Mouse (Mus musculus) ovary, postnatal 10 days (tissue): ENCODE results near the gene Gm9045.
A peak's percentile ranks its signal among the peaks of the same experiment; 100 is the strongest.
"Not testable (repeated sequence)": the region's sequence is repeated elsewhere in the genome, so short reads cannot be mapped to it uniquely, and the experiment has no call there.

ENCODE experiments used
- DNase-seq: peaks from one replicate; pipeline ENCODE4 v3.0.0; 2022; ENCODE audit warnings: low spot score

Gene Gm9045

GRCm38 (mm10) chr10:118337731-118338130, at the start of gene Gm9045:
TSS of gene Gm9045 (minus strand) at chr10:118337831.
- DNase-seq, result not testable (repeated sequence)

- peak; percentile 36 for DNase-seq
These were observed 32.8 kb upstream of the Gm9045 start for GRCm38 (mm10) chr10:118370443-118370842.

GRCm38 (mm10) chr10:118369518-118369917, 31.9 kb upstream of the Gm9045 start:
- no peak for DNase-seq

- not testable (repeated sequence) for DNase-seq
These were observed 16.4 kb upstream of the Gm9045 start, which contains the start of gene Gm9049 for GRCm38 (mm10) chr10:118354005-118354404. TSS of gene Gm9049 (minus strand) at chr10:118354105.

GRCm38 (mm10) chr10:118348579-118348978, 10.9 kb upstream of the Gm9045 start, which contains the start of gene Gm9048:
TSS of gene Gm9048 (minus strand) at chr10:118348679.
- not testable (repeated sequence) for DNase-seq

- not testable (repeated sequence) for DNase-seq
These were observed 5.5 kb upstream of the Gm9045 start, which contains the start of gene Gm9046 for GRCm38 (mm10) chr10:118343155-118343554. TSS of gene Gm9046 (minus strand) at chr10:118343255.

- DNase-seq, result not testable (repeated sequence)
These were observed 5.3 kb downstream of the Gm9045 start, which contains the start of gene Gm9044 for GRCm38 (mm10) chr10:118332308-118332707. TSS of gene Gm9044 (minus strand) at chr10:118332408.

- not testable (repeated sequence) for DNase-seq
These were observed 10.8 kb downstream of the Gm9045 start, which contains the start of gene Gm9040 for GRCm38 (mm10) chr10:118326869-118327268. TSS of gene Gm9040 (minus strand) at chr10:118326969.

GRCm38 (mm10) chr10:118319024-118319423, 18.6 kb downstream of the Gm9045 start:
- no peak for DNase-seq

- DNase-seq, result not testable (repeated sequence)
These were observed 35.5 kb downstream of the Gm9045 start for GRCm38 (mm10) chr10:118302133-118302532.

- DNase-seq, result no peak
These were observed 42.7 kb downstream of the Gm9045 start, which contains the start of gene Iltifb for GRCm38 (mm10) chr10:118294938-118295337. TSS of gene Iltifb (minus strand) at chr10:118295038.
